Mouse (Mus musculus) left cerebral cortex, postnatal 14 days (tissue): ENCODE data around the gene Cldn5. TPM values are rescaled to one million over a fixed set of nuclear protein-coding genes. Genes with fewer than 3 reads are reported as not detected.
A peak's percentile ranks its signal among the peaks of the same experiment; 100 is the strongest.

Experiments used
- DNase-seq, 2 experiments: peaks; one replicate each; pipeline ENCODE4 v3.0.0; 2021 to 2022; ENCODE audit warnings: low spot score in 2 of 2, mixed read lengths in 1 of 2
- intact Hi-C: fragments of 180-260 bp; cut with DNase I; formaldehyde crosslinking; loops from one replicate; pipeline ENCODE4 v1.15.1; 2025
- total RNA-seq, 2 experiments: library from RNA; stranded (reverse); gene quantifications; 2 replicates each; pipeline ENCODE4 v1.2.3; 2021

The Cldn5 gene
- total RNA-seq, 2 experiments from 2014 or later = 83.4 to 85.2 TPM

DNA sequence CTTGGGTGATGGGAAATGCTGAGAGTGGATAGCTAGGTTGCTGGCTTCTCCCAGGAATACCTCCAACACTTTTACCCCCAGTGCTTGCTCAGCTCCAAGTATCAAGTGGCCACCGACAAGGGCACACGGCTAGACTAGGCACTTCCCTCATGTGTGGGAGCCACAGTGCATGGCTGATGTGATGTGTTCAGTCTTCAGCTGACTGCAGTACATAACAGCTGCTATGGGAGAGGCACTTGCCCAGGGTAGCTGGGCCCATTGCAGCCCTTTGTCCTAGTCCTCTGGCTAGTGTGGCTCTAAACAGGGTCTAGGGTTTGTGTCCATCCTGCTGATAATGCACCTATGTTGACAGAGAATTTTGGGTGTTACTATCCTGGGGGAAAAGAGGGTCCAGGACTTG lies 1.8 kb downstream of the Cldn5 start:
- intact Hi-C loops = no loop called here
- no peak for DNase-seq

DNA sequence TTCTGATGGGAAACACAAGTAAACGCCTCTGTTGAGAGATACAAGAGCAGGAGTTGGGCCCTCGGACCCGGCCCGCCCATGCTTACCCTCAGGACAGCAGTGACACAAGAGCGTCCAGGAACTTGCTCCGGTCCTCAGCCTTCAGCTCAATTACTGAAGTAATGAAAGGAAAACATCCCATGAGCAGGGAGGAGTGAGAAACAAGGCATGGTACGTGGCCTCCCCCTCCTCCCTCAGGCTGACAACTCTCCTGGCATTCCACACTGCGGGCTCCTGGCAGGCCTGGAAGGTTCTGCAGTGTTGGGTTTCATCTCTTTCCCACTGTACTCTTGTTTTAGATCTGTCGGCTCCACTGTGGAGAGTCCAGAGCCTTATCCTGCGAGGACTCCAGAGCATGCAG lies 5.2 kb downstream of the Cldn5 start:
- no peak for DNase-seq
- intact Hi-C loops = no loop called here

DNA sequence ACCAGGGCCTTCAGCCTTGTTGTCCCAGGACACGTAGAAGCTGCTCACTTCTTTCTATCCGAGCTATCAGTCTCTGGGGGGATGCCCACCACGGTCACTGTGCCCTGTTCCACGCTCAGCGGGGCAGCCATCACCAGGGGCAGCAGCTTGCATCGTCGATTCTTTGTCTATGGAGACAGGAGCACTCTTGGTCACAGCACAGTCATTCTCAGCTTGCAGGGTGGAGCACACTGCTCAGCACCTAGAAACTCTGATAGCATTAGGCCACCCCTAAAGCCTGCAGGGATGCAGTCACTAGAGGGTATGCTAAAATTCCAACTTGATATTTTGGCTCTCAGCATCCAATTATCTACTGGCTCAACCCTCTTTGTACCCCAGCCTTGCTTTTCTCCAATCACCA lies 8.4 kb downstream of the Cldn5 start:
- no peak for DNase-seq
- intact Hi-C loops = no loop called here

DNA sequence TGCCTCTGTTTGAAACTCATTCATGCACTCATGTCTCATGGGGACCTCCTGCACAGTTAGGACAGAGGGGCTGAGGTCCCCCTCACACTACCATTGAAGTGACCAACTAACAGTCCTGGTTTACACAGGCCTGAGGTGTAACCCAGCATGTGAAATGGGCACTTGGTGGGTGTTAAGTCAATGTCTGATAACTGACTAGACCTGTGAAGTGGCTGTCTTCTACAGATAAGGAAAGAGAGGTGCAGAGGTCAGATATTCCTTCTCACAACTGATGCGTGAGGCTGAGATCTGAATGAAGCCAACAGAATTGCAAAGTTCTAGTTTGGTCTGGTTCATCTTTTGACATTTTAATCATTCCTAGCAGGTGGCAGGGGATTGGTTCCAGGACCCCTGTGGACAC lies 8.8 kb downstream of the Cldn5 start:
- no peak for DNase-seq
- intact Hi-C loops = no loop called here

DNA sequence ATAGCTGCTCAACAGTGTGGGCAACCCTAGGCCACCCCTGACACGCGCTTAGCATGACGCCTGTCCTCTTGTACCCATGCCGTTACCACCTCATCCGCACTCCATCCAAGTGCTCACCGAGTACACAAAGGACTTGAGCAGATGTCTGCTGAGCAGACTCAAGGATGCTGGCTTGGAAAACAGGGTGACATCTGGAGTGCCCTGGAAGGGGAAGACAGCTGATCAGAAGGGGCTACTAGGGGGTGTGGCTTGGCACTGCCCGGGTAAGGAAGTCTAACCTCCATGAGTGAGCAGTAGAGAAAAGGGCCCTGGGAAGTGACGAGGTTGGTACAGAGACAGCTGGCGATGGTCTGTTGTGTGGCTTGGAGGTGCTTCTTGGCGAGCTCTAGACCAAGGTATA lies 10.0 kb downstream of the Cldn5 start:
- intact Hi-C loops = no loop called here
- no peak for DNase-seq

DNA sequence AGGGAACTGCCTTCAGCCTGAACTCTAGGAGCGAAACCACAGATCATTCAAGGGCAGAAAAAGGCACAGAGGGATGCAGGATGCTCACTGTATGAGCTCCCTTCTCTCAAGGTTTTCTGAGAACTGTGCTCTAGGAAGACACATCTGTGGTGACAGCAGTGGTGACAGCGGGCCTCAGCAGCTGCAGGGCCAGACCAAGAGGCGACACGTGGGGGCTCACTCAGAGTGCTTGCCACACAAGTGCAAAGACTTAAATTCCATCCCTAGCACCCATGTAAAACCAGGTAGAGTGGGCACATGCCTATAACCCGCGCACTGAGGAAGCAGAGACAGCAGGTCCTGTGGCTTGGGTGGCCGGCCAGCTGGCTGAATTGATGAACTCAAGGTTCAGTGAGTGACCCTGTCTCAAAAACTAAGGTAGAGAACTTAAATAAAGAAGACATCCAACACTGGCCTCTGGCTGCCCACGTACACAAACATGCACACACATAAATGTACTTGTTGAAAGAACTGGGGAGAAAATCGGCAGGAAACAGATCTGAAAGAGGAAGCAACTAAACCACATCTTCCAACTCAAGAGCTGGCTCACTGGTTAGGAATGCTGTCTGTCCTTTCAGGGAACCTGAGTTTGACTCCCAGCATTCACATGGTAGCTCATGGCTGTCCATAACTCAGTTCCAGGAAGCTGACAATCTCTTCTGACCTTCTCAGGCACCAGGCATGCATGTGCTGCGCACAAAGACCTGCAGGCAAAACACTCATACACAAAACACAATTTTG lies 12.2 kb downstream of the Cldn5 start:
- intact Hi-C loops = no loop called here

DNA sequence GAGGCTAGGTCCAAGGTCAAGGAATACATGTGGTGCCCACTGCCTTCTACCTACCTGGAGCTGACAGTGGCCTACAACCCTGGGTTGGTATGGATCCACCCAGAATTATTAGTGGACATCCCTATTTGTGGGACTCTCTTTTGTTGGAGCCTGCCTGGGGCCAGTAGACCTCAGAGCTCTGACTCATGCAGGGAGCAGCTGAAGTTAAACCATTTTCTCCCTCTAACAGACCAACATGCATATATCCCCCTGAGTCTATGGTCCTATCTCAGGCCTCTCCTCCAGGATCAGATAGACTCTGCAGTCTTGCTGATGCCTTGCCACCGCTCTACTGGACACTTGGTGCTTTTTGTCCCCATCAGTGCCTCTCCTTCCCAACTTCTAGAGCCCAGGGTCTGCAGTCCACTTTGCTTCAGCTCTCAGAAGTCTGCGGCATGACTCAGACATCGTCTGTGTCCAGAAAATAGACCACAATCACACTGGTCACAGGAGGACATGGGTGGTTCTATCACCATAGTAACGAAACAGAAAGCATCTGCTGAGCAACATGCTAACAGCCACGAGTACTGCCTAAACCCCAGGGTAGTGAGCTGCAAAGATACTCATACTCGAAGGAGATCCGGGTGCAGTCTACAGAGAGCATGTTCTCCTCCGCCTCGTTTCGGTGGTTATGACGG lies 18.7 kb downstream of the Cldn5 start:
- intact Hi-C loops = loop anchor here (5.0 kb wide), 1 partner anchor 168 kb away; the partner anchor contains the start of genes Gm49601 and Sept5
- DNase-seq = peak; percentile 26 to 59

More for the DNA sequence above, 12.2 kb downstream of the Cldn5 start:
- DNase-seq = no peak

DNA sequence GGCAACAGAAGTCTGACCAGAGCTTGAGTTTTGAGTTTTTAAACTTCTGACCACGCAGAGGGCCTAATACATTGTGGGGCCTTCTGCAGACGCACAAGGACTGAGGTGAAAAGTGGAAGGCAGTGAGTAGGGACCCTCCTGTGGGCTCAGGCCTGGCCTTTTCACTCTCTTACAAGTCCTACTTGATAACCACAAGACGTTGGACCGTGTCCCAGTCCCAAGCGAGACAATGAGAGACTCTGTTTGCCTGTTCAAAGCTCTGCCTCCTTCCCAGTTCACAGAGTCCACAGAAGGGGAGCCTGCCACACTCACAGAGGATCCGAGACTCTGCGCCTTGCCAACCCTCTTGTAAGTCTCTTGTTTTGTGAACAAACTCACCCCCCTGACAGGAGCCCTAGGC lies 20.0 kb downstream of the Cldn5 start:
- intact Hi-C loops = loop anchor here (2.0 to 5.0 kb wide), 2 partner anchors 100 to 169 kb away; partner anchors contain the start of genes Gm49601 and Sept5
- DNase-seq = peak in 1 of 2 experiments; percentile 31

DNA sequence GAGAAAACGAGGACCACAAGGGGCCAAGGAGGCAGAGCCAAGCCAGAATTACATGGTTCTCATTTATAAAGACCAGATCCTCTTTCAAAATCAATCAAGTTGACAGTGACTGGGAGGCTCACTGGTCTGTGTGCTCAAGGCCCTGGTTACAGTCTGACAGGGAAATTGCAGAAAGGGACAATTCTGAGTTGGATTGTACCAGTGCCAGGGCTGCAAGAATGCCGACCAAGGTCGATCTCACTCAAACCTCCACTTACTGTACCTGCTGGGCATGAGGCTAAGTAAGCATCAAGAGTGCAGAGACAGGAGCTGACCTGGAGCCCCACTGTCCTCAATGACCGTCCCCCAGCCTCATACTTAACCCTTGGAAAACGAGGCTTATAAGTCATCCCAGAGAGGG lies 21.5 kb downstream of the Cldn5 start:
- intact Hi-C loops = loop anchor here (5.0 kb wide), 1 partner anchor 171 kb away; the partner anchor contains the start of genes Gm49601 and Sept5
- DNase-seq = no peak

DNA sequence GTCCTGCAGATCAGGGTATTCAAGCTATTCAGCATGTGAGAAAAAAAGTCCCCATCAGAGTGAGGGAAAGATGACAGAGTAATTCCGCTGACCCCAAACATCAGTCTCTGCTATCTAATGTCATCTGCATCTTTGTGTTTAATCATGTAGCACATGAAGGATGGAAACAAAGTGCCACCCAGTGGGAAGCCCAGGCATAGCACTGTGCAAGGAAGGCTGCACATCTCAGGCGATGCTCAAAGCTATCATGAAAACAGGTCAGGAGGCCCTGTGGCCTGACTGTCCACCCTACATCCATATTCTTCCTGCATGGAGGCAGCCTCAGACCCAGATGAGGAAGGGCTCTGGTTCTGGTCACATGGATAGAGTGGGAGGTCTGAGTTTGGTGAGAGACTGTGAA lies 22.2 kb downstream of the Cldn5 start:
- DNase-seq = peak; percentile 81 to 82
- intact Hi-C loops = loop anchor here (5.0 kb wide), 1 partner anchor 172 kb away; the partner anchor contains the start of genes Gm49601 and Sept5

DNA sequence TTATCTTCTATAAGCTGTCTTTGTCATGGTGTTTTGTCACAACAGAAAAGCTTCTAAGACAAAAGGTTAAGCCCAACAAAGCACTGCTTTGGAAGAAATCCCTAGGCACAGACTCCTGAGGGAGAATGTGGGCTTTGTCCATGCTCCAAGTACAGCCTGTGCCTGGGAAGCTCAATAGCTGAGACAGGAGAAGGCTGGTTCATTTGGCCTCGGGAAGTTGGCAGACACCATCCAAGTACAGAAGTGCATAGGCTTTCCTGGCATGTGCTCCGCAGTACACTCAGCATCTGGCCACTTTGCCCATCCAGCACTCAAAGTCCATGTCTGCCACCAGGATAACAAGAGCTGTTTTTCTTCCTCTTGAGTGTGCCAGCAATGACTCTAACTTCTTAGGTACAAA lies 29.1 kb downstream of the Cldn5 start:
- intact Hi-C loops = no loop called here
- peak in 1 of 2 experiments; percentile 15 for DNase-seq

DNA sequence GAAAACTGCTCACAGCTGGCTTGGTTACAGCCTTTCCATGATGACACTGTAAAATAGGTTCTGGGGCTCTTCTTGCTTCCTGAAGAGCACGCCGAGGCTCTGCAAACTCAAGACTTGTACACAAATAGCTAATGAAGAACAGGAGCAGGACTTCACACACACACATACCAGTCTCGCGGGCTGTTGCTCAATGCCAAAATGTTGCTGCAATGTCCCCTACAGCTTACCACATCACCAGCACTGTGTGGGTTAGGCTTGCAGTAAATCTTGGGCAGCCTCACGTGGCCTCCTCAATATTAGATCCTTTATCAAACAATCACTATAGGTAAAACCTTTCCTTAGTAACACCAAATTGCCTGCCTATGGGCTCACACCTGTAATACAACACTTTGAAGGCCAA lies 32.4 kb downstream of the Cldn5 start:
- intact Hi-C loops = no loop called here
- no peak for DNase-seq

DNA sequence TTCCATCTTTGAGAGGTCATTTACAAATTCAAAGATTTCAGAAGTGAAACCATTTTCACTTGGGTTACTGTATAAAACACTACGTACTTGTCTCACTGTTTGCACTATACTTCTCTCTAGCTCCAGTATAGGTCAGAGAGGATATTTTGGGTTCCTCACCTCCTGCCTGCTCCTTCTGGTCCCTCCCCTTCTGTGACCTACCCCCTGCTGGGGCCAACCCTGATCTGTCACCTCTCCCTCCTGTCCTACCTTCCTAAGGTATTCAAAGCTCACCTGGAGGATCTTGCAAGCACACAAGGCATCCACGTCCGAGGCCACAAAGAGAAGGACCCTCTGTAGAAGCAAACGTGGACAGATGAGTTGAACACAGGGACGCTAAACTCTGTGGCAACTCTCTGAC lies 34.4 kb downstream of the Cldn5 start:
- intact Hi-C loops = no loop called here
- DNase-seq = no peak

DNA sequence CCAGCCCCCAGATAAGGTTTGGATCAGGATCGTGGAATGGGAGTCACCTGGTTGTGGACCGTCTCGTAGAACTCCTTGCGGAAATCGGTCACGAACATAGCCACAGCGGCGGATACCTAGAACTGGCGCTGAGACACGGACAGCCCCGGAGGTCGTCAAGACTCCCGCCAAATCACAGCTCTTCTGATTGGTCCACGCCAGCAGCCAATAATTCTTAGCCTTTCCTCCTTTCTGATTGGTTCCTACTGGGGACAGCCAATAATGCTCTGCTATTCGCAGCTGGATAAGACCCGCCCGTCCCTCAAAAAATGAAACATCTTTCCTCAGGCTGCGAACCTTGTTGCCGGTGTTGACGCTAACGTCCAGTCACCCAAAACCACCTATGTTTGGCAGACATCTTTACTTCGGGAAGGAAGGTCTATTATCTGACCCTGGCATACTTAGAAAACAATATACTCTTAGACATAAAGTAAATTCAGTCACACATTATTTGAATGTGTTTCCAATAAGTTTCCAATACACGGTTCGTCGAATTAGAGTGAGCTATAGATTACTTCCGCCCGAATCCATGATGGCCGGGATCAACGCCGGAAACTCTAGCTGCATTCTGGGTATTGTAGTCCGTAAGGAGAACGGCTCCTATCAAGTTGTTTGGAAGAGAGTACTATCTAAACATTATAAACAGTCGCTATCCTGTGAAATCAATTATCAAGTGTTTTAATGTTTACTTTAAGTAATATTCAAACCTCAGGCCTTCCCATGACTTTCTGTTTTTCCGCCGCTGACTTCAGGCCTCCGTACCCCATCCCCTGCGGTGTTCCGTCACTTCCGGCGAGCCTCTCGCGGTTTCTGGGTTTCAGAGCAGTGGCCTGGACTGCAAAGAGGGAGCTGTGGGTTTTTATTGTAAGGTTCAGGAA lies 35.1 kb downstream of the Cldn5 start, which contains the start of the genes Ufd1 and Cdc45:
TSS of gene Ufd1 (plus strand) at position 312 of the 917 bp plus-strand sequence.
TSS of gene Cdc45 (minus strand) at position 520 of the 917 bp plus-strand sequence.
- intact Hi-C loops = no loop called here
- peak; percentile 89 to 96 for DNase-seq

DNA sequence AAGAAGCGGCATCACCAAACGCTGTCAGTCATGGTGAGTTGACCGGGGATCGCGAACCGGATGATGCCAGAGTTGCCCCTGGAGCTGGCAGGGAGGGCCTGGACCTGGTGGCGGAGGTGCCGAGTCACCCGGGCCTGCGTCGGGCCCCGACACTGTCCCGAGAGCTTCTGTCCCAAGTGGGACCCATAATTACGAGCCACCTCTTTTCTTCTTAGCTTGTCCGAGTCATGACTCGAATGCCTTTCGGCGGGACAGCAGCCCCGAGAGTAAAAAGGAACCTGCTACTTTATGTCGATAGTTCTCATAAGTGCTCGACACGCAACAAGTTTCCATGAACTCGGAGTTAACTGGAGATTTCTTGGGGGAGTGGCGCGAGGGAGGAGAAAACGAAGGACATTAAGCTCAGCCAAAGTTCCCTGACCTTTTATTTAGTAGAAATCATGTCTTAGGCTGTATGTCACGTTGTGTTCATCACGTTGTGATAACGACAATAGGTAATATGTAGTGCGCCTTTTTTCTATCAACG lies 35.8 kb downstream of the Cldn5 start:
- DNase-seq = no peak
- intact Hi-C loops = no loop called here

DNA sequence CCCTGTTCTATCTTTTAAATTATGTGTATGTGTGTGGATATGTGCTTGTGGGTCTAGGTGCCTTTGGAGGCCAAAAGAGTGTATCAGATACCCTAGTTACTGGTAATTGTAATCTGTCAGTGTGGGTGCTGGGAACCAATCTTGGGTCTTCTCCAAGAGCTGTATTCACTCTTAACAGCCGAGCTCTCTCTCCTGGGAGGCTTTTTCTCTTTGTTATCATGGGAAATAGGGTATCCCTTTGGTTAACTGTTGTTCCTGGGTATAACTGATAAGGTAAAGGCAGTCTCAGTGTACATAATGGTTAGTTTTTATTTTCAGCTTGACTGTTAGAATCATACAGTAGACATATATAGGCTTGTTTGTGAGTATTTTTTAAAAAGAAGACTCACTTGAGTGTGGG lies 45.7 kb downstream of the Cldn5 start:
- intact Hi-C loops = no loop called here
- no peak for DNase-seq

DNA sequence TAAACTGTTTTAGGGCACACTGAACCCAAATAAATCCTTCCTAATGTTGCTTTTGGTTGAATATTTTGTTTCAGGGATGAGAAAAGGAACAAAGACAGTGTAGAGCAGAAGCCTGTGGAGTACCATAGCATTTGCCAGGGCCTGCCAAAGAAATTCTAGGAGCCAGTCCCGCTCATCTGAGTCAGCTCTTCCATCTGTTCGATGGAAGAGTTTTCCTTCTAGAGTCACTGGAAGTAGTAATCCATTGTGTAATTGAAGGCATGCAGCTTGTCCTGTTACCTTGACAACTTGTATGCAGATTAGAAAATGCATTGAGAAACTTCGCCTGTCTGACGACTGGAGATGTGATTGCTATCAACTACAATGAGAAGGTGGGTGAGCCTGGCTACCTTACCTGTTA lies 46.3 kb downstream of the Cldn5 start:
- intact Hi-C loops = no loop called here
- peak; percentile 28 to 56 for DNase-seq
